Mouse (Mus musculus): ENCODE data around the gene Rab7. TPM values are rescaled to one million over a fixed set of nuclear protein-coding genes. Genes with fewer than 3 reads are reported as not detected.
"Not testable (repeated sequence)": the region's sequence is repeated elsewhere in the genome, so short reads cannot be mapped to it uniquely, and the experiment has no call there.

Gene Rab7
- polyA plus RNA-seq, 1 experiment from 2014 or later: 231 TPM

DNA sequence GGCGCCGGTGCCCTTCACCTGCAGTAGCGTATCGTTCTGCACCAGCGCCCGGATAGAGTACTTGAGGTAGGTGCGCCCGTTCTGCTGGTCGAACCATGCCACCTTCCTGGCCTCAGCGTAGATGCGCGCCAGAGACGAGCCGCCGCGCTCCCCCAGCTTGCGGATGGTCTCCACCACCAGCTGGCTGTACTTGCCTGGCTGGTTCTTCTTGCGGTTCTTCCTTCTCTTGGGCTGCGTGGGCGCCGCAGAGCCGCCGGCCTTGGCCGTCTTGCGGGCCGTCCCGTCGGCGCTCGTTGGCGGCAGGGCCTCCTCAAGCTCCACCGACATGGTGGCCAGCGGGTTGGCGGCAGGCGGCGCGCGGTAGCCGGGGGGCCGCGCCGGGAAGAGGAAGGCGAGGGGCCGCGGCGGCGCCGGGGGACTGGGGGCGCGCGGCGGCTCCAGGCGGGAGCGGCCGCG lies 64.0 kb downstream of the Rab7 start:
- Histone ChIP-seq H3K4me2 (ENCODE audit: low read depth, low read length) (peak overlapping the region; percentile 76), H3K36me3 (replicated peaks; ENCODE audit: control insufficient read depth, insufficient read depth, low read depth, low read length) (peaks cover 4% of the 10 kb centered on the region), H3K27ac (replicated peaks; ENCODE audit: low read depth, low read length) (peak overlapping the region; percentile 93), H3K4me3 (ENCODE audit: low read depth, low read length) (peak overlapping the region; percentile 97), H3K9ac (replicated peaks; ENCODE audit: low read length) (peak overlapping the region; percentile 97), H3K4me1 (ENCODE audit: control insufficient read depth, insufficient read depth, low read length) (peaks cover 2% of the 10 kb centered on the region; the same call in 1 of the 2 replicates), H3K9me3 (replicated peaks; ENCODE audit: control insufficient read depth, low read length) (no peaks in the 10 kb centered on the region), H3K27me3 (ENCODE audit: control insufficient read depth, insufficient read depth, low read length) (no peaks in the 10 kb centered on the region)
- no peak for ATAC-seq (replicated peaks; ENCODE audit: insufficient number of reproducible peaks, low FRiP score, low TSS enrichment, low read depth)
- DNase-seq (ENCODE audit: low spot score): peak; percentile 54
- WGBS: under 1% methylated on average over 32 of the region's 56 CpGs

DNA sequence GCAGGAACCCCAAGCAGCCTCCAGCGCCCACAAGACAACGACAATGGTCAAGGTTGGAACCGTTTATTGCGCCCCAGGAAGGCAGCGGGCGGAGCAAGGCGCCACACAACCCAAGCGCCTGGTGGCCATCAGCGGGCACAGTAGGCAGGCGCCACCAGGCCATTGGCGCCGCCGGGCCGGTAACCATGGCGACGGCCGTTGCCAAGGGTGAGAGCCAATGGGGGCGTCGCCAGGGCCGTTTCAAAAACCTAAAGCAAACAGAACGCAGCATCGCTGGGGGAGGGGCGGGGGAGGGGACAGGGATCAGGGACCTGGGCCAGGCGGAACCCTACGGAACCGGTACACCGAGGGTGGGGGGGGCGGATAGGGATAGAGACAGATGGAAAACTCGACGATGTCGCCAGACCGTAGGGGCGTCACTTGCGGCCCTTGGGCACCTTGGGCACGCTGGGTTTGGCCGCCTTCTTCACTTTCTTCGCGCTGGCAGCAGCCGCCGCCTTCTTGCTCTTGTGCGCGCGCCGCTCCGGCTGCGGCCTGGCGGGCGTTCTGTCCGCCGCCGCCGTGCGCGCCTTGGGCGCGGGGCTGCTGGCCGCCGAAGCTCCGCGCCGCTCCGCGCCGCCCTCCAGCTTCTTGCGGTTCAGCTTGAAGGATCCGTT lies 64.6 kb downstream of the Rab7 start:
- peak overlapping the region; percentile 97 for H3K9ac ChIP-seq (replicated peaks; ENCODE audit: low read length)
- DNase-seq (ENCODE audit: low spot score): peak; percentile 95
- H3K4me1 ChIP-seq (ENCODE audit: control insufficient read depth, insufficient read depth, low read length): peaks cover 2% of the 10 kb centered on the region; the same call in 1 of the 2 replicates
- peak overlapping the region; percentile 97 for H3K4me3 ChIP-seq (ENCODE audit: low read depth, low read length)
- no peaks in the 10 kb centered on the region for H3K27me3 ChIP-seq (ENCODE audit: control insufficient read depth, insufficient read depth, low read length)
- 0% methylated on average over 46 of the region's 66 CpGs for WGBS
- H3K36me3 ChIP-seq (replicated peaks; ENCODE audit: control insufficient read depth, insufficient read depth, low read depth, low read length): peaks cover 4% of the 10 kb centered on the region
- no peaks in the 10 kb centered on the region for H3K9me3 ChIP-seq (replicated peaks; ENCODE audit: control insufficient read depth, low read length)
- peak; percentile 85 for ATAC-seq (replicated peaks; ENCODE audit: insufficient number of reproducible peaks, low FRiP score, low TSS enrichment, low read depth)
- H3K27ac ChIP-seq (replicated peaks; ENCODE audit: low read depth, low read length): peak overlapping the region; percentile 93
- peak overlapping the region; percentile 76 for H3K4me2 ChIP-seq (ENCODE audit: low read depth, low read length)

DNA sequence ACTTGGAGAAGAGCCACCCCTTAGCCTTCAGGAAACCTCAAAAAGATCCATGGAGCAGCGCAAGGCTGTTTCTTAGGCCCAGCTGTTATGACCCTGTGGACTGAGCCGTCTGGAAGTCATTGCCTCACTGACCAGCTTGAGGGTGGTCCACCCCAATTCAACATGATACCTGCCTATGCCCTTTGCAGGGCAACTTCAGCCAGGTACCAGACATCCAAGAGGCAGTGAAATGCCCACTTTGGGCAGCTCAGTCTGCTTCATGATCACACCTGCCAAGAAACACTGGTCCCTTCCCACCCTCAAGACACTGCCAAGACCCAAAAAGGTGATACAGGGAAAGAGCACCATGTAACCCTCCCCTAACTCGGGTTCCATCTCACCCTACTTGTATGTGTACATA lies 65.3 kb downstream of the Rab7 start:
- no peaks in the 10 kb centered on the region for H3K27me3 ChIP-seq (ENCODE audit: control insufficient read depth, insufficient read depth, low read length)
- peaks cover 2% of the 10 kb centered on the region; the same call in 1 of the 2 replicates for H3K36me3 ChIP-seq (replicated peaks; ENCODE audit: control insufficient read depth, insufficient read depth, low read depth, low read length)
- ATAC-seq (replicated peaks; ENCODE audit: insufficient number of reproducible peaks, low FRiP score, low TSS enrichment, low read depth) (no peak), DNase-seq (ENCODE audit: low spot score) (no peak)
- peaks cover 2% of the 10 kb centered on the region; the same call in 1 of the 2 replicates for H3K4me1 ChIP-seq (ENCODE audit: control insufficient read depth, insufficient read depth, low read length)
- H3K27ac ChIP-seq (replicated peaks; ENCODE audit: low read depth, low read length): peak overlapping the region; percentile 93; the same call in 1 of the 2 replicates
- H3K9me3 ChIP-seq (replicated peaks; ENCODE audit: control insufficient read depth, low read length): no peaks in the 10 kb centered on the region
- 59% methylated on average over 3 of the region's 3 CpGs for WGBS
- H3K9ac ChIP-seq (replicated peaks; ENCODE audit: low read length): peak overlapping the region; percentile 97
- H3K4me3 ChIP-seq (ENCODE audit: low read depth, low read length): peak overlapping the region; percentile 97
- H3K4me2 ChIP-seq (ENCODE audit: low read depth, low read length): peak overlapping the region; percentile 76

- WGBS: 26% methylated on average over 2 of the region's 2 CpGs
- H3K4me1 ChIP-seq (ENCODE audit: control insufficient read depth, insufficient read depth, low read length): no peaks in the 10 kb centered on the region
- no peak overlapping the region for H3K9ac ChIP-seq (replicated peaks; ENCODE audit: low read length)
- no peak overlapping the region for H3K27ac ChIP-seq (replicated peaks; ENCODE audit: low read depth, low read length)
- no peak overlapping the region for H3K4me2 ChIP-seq (ENCODE audit: low read depth, low read length)
- ATAC-seq (replicated peaks; ENCODE audit: insufficient number of reproducible peaks, low FRiP score, low TSS enrichment, low read depth) (no peak), DNase-seq (ENCODE audit: low spot score) (no peak)
- H3K27me3 ChIP-seq (ENCODE audit: control insufficient read depth, insufficient read depth, low read length): no peaks in the 10 kb centered on the region
- no peak overlapping the region for H3K4me3 ChIP-seq (ENCODE audit: low read depth, low read length)
- H3K36me3 ChIP-seq (replicated peaks; ENCODE audit: control insufficient read depth, insufficient read depth, low read depth, low read length): no peaks in the 10 kb centered on the region
- H3K9me3 ChIP-seq (replicated peaks; ENCODE audit: control insufficient read depth, low read length): no peaks in the 10 kb centered on the region
Observed at GRCm38 (mm10) chr6:87970041-87970440, 75.0 kb downstream of the Rab7 start.

DNA sequence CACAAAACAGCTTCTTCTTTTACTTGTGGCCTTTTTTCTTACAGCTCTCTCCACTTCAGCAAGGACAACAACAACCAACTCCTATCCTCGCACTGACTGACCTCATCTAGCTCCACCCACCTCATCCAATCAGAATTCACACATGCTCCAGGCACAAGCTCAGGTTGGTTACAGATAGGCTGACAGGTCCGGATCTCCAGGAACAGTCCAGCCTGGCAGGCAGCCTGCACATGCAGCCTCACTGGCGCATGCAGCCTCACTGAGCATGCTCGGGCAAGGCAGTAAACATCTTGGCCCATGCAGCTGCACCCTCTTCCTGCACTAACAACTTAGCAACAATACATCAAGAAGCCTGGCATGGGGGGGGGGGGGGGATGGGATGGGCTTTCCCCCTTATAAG lies 82.6 kb downstream of the Rab7 start:
- H3K27ac ChIP-seq (replicated peaks; ENCODE audit: low read depth, low read length); H3K9me3 ChIP-seq (replicated peaks; ENCODE audit: control insufficient read depth, low read length); H3K27me3 ChIP-seq (ENCODE audit: control insufficient read depth, insufficient read depth, low read length); H3K4me2 ChIP-seq (ENCODE audit: low read depth, low read length); H3K4me1 ChIP-seq (ENCODE audit: control insufficient read depth, insufficient read depth, low read length); DNase-seq (ENCODE audit: low spot score); H3K4me3 ChIP-seq (ENCODE audit: low read depth, low read length); ATAC-seq (replicated peaks; ENCODE audit: insufficient number of reproducible peaks, low FRiP score, low TSS enrichment, low read depth); H3K36me3 ChIP-seq (replicated peaks; ENCODE audit: control insufficient read depth, insufficient read depth, low read depth, low read length); H3K9ac ChIP-seq (replicated peaks; ENCODE audit: low read length): not testable (repeated sequence)
- WGBS: 66% methylated on average over 4 of the region's 4 CpGs

Small RNA genes within 50 kb of the gene (microRNA-seq; reads per million reads assigned to microRNA genes)
- not detected for gene Gm47286 (ENCODE audit: borderline number of aligned reads)

Other genes with a start within 250 kb of the Rab7 start
- 4.8 and 7.3 TPM in 2 replicates for gene Rab43, start 233.1 kb downstream of the Rab7 start, polyA plus RNA-seq (2014; fragmentation: Nextera tagmentation; extraction: Ambion mirVana)
- gene Gm45140, start 209.5 kb downstream of the Rab7 start, polyA plus RNA-seq (2014; fragmentation: Nextera tagmentation; extraction: Ambion mirVana): 1.2 and 3.2 TPM in 2 replicates
- 79.3 and 81.0 TPM in 2 replicates for gene Isy1, start 206.5 kb downstream of the Rab7 start, polyA plus RNA-seq (2014; fragmentation: Nextera tagmentation; extraction: Ambion mirVana)
- gene Cnbp, start 194.2 kb downstream of the Rab7 start, polyA plus RNA-seq (2014; fragmentation: Nextera tagmentation; extraction: Ambion mirVana): 1,277 and 1,368 TPM in 2 replicates
- gene Copg1, start 157.5 kb downstream of the Rab7 start, polyA plus RNA-seq (2014; fragmentation: Nextera tagmentation; extraction: Ambion mirVana): 147 and 150 TPM in 2 replicates
- gene Hmces, start 131.3 kb downstream of the Rab7 start, polyA plus RNA-seq (2014; fragmentation: Nextera tagmentation; extraction: Ambion mirVana): 59.2 and 65.5 TPM in 2 replicates
- 62.8 and 92.5 TPM in 2 replicates for gene H1fx, start 63.6 kb downstream of the Rab7 start, polyA plus RNA-seq (2014; fragmentation: Nextera tagmentation; extraction: Ambion mirVana)
- 329 and 355 TPM in 2 replicates for gene Rpn1, start 39.2 kb upstream of the Rab7 start, polyA plus RNA-seq (2014; fragmentation: Nextera tagmentation; extraction: Ambion mirVana)
- gene Gata2, start 148.6 kb upstream of the Rab7 start, polyA plus RNA-seq (2014; fragmentation: Nextera tagmentation; extraction: Ambion mirVana): 28.3 and 30.0 TPM in 2 replicates
- gene Dnajb8, start 177.0 kb upstream of the Rab7 start, polyA plus RNA-seq (2014; fragmentation: Nextera tagmentation; extraction: Ambion mirVana): not detected in 2 replicates

Data from embryonic facial prominence, embryonic 11.5 days (tissue).